Mouse (Mus musculus) kidney, adult 8-10 months (tissue): ENCODE measurements around the gene Hes2.
A peak's percentile ranks its signal among the peaks of the same experiment; 100 is the strongest.

Source experiments
- DNase-seq, 2 experiments: peaks; one replicate each; pipeline ENCODE4 v3.0.0; 2022

The Hes2 gene

GRCm38 (mm10) chr4:152132772-152133169 is 25.9 kb upstream of the Hes2 start:
- DNase-seq: no peak

GRCm38 (mm10) chr4:152133213-152133612 is 25.5 kb upstream of the Hes2 start:
- no peak for DNase-seq

- DNase-seq: peak; percentile 59 to 75
Measured at GRCm38 (mm10) chr4:152134507-152134906, 24.2 kb upstream of the Hes2 start.

- DNase-seq: peak in 1 of 2 experiments; percentile 54
Measured at GRCm38 (mm10) chr4:152135363-152135762, 23.3 kb upstream of the Hes2 start.

GRCm38 (mm10) chr4:152136112-152136875 is 22.4 kb upstream of the Hes2 start:
- DNase-seq: no peak

- no peak for DNase-seq
Measured at GRCm38 (mm10) chr4:152136876-152137250, 21.8 kb upstream of the Hes2 start.

GRCm38 (mm10) chr4:152138497-152139260 is 20.0 kb upstream of the Hes2 start:
- DNase-seq: peak; percentile 88 to 89

GRCm38 (mm10) chr4:152140441-152140840 is 18.2 kb upstream of the Hes2 start:
- peak in 1 of 2 experiments; percentile 74 for DNase-seq

GRCm38 (mm10) chr4:152141521-152142135 is 17.0 kb upstream of the Hes2 start:
- DNase-seq: no peak

GRCm38 (mm10) chr4:152143632-152144031 is 15.0 kb upstream of the Hes2 start:
- DNase-seq: no peak

GRCm38 (mm10) chr4:152145473-152145872 is 13.2 kb upstream of the Hes2 start:
- DNase-seq: no peak

GRCm38 (mm10) chr4:152146033-152146827 is 12.4 kb upstream of the Hes2 start:
- no peak for DNase-seq

GRCm38 (mm10) chr4:152150546-152150945 is 8.1 kb upstream of the Hes2 start:
- DNase-seq: no peak

GRCm38 (mm10) chr4:152151451-152151965 is 7.2 kb upstream of the Hes2 start:
- DNase-seq: no peak

- DNase-seq: no peak
Measured at GRCm38 (mm10) chr4:152151966-152152544, 6.6 kb upstream of the Hes2 start, which contains the start of gene Espn. Gene Espn, minus strand, starts transcription at chr4:152152371.

GRCm38 (mm10) chr4:152153771-152154177 is 4.9 kb upstream of the Hes2 start:
- DNase-seq: peak; percentile 77 to 88

GRCm38 (mm10) chr4:152155019-152155418 is 3.6 kb upstream of the Hes2 start:
- DNase-seq: no peak

- peak in 1 of 2 experiments; percentile 68 for DNase-seq
Measured at GRCm38 (mm10) chr4:152157779-152158584, 685 bp upstream of the Hes2 start.

- DNase-seq: peak in 1 of 2 experiments; percentile 32
Measured at GRCm38 (mm10) chr4:152159285-152159678, 615 bp downstream of the Hes2 start.

- DNase-seq: peak; percentile 80
Measured at GRCm38 (mm10) chr4:152160748-152161147, 2.1 kb downstream of the Hes2 start.

GRCm38 (mm10) chr4:152161601-152162000 is 2.9 kb downstream of the Hes2 start:
- peak; percentile 70 to 76 for DNase-seq
